Mouse (Mus musculus) spleen, adult 2 months (tissue): ENCODE measurements around the gene Ube4b.

ENCODE experiments used
- CTCF ChIP-seq: fragments of 200-500 bp; IDR thresholded peaks from 2 replicates; pipeline ENCODE4 v1.5.1; 2011; ENCODE audit warnings: mild to moderate bottlenecking, inconsistent platforms; ENCODE audit not compliant: insufficient read depth, insufficient read length, insufficient replicate concordance; ENCODE audit errors: extremely low read depth
- POLR2A ChIP-seq: fragments of 200-500 bp; IDR thresholded peaks from 2 replicates; pipeline ENCODE4 v1.6.1; 2011; ENCODE audit warnings: low read depth, low read length, inconsistent platforms

DNA sequence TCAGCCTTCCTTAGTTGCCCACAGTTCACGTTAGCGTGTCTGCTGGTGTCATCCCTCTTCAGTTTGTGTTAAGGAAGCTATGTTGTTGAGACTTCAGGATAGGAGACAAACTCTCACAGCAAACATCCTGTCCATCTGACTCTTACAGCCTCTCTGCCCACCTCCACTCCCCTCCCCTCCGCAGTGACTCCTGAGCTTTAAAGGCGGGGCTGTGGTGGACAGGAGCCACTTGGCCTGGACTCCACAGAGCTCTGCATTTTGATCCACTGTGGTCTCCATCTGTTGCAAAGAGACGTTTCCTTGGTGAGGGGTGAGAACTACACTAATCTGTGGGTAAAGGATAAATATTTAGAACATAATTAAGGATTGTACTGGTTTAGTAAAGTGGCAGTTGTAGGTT is 133.6 kb downstream of the Ube4b start:
- TF ChIP-seq CTCF, result no peak
- no peak for TF ChIP-seq POLR2A
